Mouse (Mus musculus): Measurements from ENCODE around the gene Cipc. TPM values are rescaled to one million over a fixed set of nuclear protein-coding genes. Genes with fewer than 3 reads are reported as not detected.

Gene Cipc
- polyA plus RNA-seq, 1 experiment from 2014 or later, result 18.7 TPM

DNA sequence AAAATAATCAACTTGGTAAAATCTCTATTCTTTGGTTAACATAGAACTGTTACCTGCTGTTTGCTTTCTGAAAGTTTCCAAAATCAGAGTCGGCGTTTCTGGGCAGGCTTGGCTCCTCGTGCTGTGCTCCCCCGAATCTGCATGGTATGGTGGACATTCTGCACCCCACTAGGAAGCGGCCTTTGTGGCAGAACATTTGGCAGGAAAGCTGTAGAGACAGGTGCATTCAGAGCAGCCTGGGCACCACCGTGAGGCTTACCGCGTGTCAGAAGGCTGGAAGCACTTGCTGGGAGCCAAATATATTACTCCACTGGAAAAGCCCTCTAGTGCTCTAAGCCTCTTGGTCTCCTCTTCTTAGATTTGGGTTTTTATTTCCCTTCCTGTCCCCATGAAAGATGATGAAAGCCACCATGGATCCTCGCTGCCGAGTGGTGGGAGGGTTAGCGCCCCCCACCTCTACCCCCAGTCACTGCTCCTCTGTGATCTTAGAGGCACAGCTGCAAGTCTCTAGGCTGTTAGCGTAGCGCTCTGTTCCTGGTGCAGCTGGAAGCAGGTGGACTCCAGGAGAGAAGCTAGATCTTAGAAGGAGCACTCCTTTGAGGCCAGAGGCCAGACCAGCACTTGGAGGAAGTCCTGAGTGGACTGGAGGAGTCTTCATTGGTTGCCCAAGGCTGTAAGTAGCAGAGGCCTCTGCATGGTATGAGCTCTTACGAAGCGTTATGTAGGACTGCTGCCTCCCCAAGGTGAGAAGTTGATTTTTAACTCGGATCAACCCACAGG is 17.6 kb downstream of the Cipc start:
- no peaks in the 10 kb centered on the region for H3K27me3 ChIP-seq
- no peak for ATAC-seq (replicated peaks; ENCODE audit: insufficient number of reproducible peaks, insufficient read depth, low FRiP score, low read depth)
- H3K9ac ChIP-seq, result no peak overlapping the region
- H3K4me3 ChIP-seq, result no peak overlapping the region
- H3K27ac ChIP-seq, result no peak overlapping the region
- WGBS, result 88% methylated on average over 16 of the region's 16 CpGs
- no peak overlapping the region for H3K4me2 ChIP-seq
- no peaks in the 10 kb centered on the region for H3K9me3 ChIP-seq (replicated peaks)
- peaks cover 15% of the 10 kb centered on the region for H3K4me1 ChIP-seq (replicated peaks)
- peaks cover 51% of the 10 kb centered on the region for H3K36me3 ChIP-seq

DNA sequence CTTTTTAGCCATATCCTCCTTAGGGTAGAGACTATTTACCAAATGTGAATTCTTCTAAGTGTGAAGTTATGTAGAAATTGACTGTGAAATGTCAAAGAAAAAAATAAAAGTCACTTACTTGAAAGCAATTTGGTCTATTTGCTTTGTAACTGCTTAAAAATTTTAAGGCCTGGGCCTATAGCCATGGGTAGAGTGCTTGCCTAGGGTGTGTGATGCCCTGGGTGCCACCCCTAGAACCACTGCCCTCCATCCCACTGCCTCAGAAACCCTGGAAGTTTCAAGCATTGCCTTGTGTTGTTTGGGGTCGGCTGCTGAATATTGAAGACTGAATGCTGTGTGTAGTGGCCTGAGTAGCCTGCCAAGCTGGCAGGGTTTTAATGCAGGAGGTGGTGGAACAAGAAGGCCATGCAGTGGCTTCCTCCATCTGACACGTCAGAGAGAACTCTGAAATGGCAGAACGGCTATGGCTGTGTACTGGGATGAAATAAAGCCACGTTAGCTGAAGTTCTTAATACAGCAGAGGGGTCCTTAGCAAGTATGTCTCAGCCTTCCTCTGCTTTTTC is 18.5 kb downstream of the Cipc start:
- Histone ChIP-seq H3K4me3 (no peak overlapping the region), H3K4me2 (no peak overlapping the region), H3K9me3 (replicated peaks) (no peaks in the 10 kb centered on the region), H3K9ac (no peak overlapping the region), H3K36me3 (peaks cover 43% of the 10 kb centered on the region), H3K27me3 (no peaks in the 10 kb centered on the region), H3K4me1 (replicated peaks) (peaks cover 15% of the 10 kb centered on the region), H3K27ac (no peak overlapping the region)
- ATAC-seq (replicated peaks; ENCODE audit: insufficient number of reproducible peaks, insufficient read depth, low FRiP score, low read depth), result no peak
- 88% methylated on average over 4 of the region's 4 CpGs for WGBS

DNA sequence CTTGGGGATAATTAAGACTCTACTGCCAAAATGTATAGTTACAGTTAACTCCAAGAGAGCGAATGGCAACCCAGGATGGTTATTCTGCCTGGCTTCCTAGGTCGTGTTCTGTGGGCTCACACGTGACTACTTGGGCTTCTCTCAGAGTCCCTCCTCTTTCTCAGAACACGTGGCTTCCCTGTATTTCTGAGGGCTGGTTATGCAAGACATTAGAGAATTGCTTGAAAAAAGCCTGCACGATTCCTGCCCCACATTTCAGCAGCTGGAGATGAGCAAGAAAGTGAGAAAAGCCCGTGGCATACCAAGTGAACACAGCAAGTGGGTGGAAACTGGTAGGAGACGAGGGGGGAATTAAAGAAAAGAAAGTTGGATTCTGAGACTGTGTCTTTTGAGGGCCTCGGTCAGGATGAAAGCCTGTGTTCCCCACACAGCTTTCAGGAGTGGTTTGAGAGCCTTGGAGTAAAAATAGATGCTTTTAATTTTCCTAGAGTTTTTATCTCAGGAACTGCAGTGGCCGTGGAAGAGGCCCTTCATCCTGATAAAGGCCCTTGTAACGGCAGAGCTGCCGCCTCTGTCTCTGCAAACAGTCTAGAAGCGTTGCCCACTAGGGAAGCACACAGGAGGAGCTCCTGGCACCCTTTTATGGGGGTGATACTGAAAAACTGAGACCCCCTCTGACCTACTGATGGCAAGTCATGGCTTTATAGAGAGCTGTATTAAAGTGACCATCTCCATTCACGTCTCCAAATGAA is 21.8 kb downstream of the Cipc start:
- no peak overlapping the region for H3K9ac ChIP-seq
- no peak overlapping the region for H3K4me3 ChIP-seq
- no peak overlapping the region; the same call in 1 of the 2 replicates for H3K4me2 ChIP-seq
- ATAC-seq (replicated peaks; ENCODE audit: insufficient number of reproducible peaks, insufficient read depth, low FRiP score, low read depth), result no peak
- peaks cover 26% of the 10 kb centered on the region for H3K4me1 ChIP-seq (replicated peaks)
- no peaks in the 10 kb centered on the region for H3K9me3 ChIP-seq (replicated peaks)
- H3K27ac ChIP-seq, result peak overlapping the region; percentile 20; the same call in 1 of the 2 replicates
- WGBS, result 28% methylated on average over 13 of the region's 13 CpGs
- H3K27me3 ChIP-seq, result no peaks in the 10 kb centered on the region
- H3K36me3 ChIP-seq, result peaks cover 11% of the 10 kb centered on the region

DNA sequence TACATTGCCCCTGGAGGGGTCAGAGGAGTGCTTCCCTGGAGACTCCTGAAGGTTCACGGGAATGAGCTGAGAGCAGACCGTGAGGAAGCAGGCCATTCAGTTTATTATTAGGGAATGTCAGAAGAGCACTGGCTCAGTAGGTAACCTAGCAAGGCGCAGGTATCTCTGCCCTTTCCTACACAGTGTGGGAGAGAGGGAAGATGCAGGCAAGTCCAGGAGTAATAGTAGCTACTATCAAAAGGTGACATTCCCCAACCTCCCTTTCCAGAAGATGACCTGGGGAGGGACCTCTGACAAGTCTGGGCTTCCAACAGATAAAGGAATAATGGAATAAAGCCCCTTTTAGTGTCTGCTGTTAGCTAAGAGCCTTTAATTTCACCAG is 22.4 kb downstream of the Cipc start:
- Histone ChIP-seq H3K36me3 (peaks cover 9% of the 10 kb centered on the region), H3K4me2 (no peak overlapping the region; the same call in 1 of the 2 replicates), H3K9ac (no peak overlapping the region), H3K9me3 (replicated peaks) (no peaks in the 10 kb centered on the region), H3K4me1 (replicated peaks) (peaks cover 30% of the 10 kb centered on the region), H3K4me3 (no peak overlapping the region), H3K27ac (peak overlapping the region; percentile 20; the same call in 1 of the 2 replicates), H3K27me3 (no peaks in the 10 kb centered on the region)
- no peak for ATAC-seq (replicated peaks; ENCODE audit: insufficient number of reproducible peaks, insufficient read depth, low FRiP score, low read depth)
- WGBS, result 44% methylated on average over 3 of the region's 3 CpGs

DNA sequence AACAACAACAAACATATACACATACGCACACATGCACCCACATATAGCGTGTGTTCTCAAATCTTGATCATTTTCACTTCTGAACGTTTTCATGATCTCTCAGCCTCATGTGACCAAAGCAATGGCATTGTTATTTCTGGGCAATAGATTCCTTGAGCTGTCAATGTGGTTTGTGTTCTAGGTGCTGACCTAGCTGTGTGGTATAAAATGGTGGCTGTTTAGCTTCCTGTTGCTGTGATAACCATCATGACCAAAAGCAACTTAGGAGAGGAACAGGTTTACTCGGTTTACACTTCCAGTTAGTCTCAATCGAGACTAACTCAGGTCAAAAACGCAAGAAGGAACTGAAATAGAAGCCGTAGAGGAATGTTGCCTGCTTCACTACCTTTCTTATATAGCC is 24.2 kb downstream of the Cipc start:
- whole genome bisulfite sequencing, result 86% methylated on average over 7 of the region's 7 CpGs
- Histone ChIP-seq H3K9ac (no peak overlapping the region), H3K27me3 (0 out of 2 replicates have a peak, but pooled peaks cover 1% of the 10 kb centered on the region), H3K36me3 (no peaks in the 10 kb centered on the region), H3K9me3 (replicated peaks) (no peaks in the 10 kb centered on the region), H3K4me1 (replicated peaks) (peaks cover 44% of the 10 kb centered on the region), H3K4me3 (no peak overlapping the region), H3K27ac (no peak overlapping the region), H3K4me2 (no peak overlapping the region)
- ATAC-seq (replicated peaks; ENCODE audit: insufficient number of reproducible peaks, insufficient read depth, low FRiP score, low read depth), result no peak

DNA sequence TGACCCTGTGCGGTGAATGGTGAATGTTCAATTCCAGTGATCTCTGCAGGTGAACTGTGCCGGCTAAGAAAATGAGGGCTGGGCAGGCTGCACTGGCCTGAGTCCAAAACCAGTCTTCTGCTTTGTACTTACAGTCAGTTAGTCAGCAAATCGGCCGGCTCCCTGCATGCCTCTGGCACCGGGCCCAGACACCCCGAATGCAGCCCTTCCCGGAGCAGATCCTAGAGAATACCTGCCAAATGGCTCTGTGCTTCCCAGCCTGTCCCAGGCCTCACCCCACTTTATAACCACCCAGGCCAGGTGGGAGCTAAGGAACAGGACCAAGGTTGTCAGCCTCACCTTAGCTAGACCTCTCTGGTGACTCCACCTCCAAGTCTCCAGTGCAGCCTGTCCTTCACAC is 26.4 kb downstream of the Cipc start:
- peaks cover 7% of the 10 kb centered on the region; the same call in 1 of the 2 replicates for H3K27me3 ChIP-seq
- ATAC-seq (replicated peaks; ENCODE audit: insufficient number of reproducible peaks, insufficient read depth, low FRiP score, low read depth), result peak; percentile 66
- H3K4me3 ChIP-seq, result no peak overlapping the region
- H3K36me3 ChIP-seq, result no peaks in the 10 kb centered on the region
- H3K27ac ChIP-seq, result peak overlapping the region; percentile 46
- H3K9me3 ChIP-seq (replicated peaks), result no peaks in the 10 kb centered on the region
- peak overlapping the region; percentile 3; the same call in 1 of the 2 replicates for H3K4me2 ChIP-seq
- WGBS, result 9% methylated on average over 7 of the region's 7 CpGs
- H3K4me1 ChIP-seq (replicated peaks), result peaks cover 44% of the 10 kb centered on the region
- H3K9ac ChIP-seq, result no peak overlapping the region

DNA sequence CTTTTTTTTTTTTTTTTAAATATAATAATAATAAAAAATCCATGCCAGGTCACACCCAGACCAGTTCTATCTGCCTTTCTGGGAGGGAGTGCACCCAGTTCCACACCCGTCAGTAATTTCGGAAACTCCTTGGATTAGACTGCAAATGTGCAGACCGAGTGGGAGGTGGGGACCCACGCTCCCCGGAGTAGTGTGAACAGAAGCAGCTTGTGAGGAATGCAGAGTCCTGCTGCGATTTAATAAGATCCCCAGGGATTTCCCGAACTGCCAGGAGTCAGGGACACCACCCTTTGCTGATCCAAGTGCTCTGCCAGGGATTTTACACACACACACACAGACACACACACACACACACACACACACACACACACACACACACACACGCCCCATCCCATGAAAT is 26.9 kb downstream of the Cipc start:
- Histone ChIP-seq H3K9me3 (replicated peaks) (no peaks in the 10 kb centered on the region), H3K27me3 (peaks cover 12% of the 10 kb centered on the region), H3K36me3 (no peaks in the 10 kb centered on the region), H3K27ac (peak overlapping the region; percentile 46; the same call in 1 of the 2 replicates), H3K4me1 (replicated peaks) (peaks cover 39% of the 10 kb centered on the region), H3K4me3 (no peak overlapping the region), H3K4me2 (no peak overlapping the region), H3K9ac (no peak overlapping the region)
- ATAC-seq (replicated peaks; ENCODE audit: insufficient number of reproducible peaks, insufficient read depth, low FRiP score, low read depth), result no peak
- 31% methylated on average over 8 of the region's 8 CpGs for WGBS

DNA sequence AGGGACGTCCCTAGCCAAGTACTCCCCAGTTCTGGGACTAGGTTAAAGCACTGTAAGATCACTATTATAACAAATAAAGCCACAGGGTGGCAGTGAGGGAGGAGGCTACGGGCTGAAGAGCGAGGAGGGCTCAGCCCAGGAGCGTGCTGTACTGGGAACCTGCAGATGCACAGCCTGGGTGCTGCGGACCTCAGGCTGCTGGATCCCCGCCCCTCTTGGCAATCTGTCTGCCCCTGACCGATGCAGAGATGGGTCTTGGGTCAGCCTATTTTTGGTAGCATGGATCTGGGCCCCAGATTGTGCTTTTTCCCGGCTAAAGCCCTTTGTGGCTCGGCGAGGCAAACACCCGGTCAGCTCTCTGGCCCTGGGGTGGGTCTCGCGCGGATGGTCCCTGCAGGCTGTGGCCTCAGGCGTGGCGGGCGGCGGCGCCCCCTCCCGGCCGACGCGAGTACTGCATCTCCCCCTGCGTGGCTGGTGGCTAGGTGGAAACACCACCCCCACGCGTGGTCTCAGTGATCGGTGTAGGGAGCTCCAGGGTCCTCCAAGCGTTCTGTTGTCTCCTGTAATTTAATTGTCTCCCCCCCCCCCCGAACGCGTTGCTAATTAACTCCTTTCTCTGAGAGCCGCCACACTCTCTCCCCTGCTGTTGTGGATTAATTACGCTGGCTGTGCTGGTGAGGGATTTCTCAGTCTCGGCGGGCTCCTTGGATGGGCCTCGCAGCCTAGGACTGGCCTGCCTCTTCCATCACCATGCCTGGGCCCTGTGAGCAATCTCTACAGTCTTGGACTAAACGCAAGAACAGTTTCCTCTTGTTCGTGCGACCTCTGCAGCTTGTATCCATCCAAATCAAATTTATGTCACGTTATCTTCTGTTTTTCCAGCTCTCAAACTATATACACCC is 27.8 kb downstream of the Cipc start:
- peak overlapping the region; percentile 41 for H3K9ac ChIP-seq
- peak overlapping the region; percentile 34; the same call in 1 of the 2 replicates for H3K27ac ChIP-seq
- 7% methylated on average over 40 of the region's 40 CpGs for WGBS
- peak overlapping the region; percentile 37 for H3K4me3 ChIP-seq
- H3K4me2 ChIP-seq, result peak overlapping the region; percentile 70
- peaks cover 33% of the 10 kb centered on the region for H3K4me1 ChIP-seq (replicated peaks)
- peaks cover 17% of the 10 kb centered on the region for H3K27me3 ChIP-seq
- H3K36me3 ChIP-seq, result no peaks in the 10 kb centered on the region
- H3K9me3 ChIP-seq (replicated peaks), result no peaks in the 10 kb centered on the region
- ATAC-seq (replicated peaks; ENCODE audit: insufficient number of reproducible peaks, insufficient read depth, low FRiP score, low read depth), result 0 out of 2 replicates have a peak, but pooled peaks have one; percentile 27

DNA sequence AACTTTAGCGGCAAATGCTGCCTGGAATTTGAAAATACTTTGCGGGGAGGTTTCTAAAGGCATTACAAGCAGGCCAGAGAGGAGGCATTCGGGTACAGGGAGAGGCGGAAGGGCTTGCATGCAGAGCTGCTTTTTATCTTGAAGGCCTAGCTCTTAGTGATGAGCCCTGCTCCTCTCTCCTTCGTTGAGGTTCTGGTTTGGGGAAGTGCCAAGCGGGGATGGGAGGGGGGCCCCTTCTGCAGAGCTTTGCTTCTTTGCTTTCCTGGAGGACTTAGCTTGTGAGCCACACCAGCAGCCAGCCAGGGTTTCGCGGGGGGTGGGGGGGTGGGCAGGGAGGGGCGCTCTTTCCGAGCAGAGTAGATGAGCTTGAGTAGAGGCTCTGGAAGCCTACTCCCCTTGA is 28.9 kb downstream of the Cipc start:
- Histone ChIP-seq H3K27ac (no peak overlapping the region), H3K36me3 (no peaks in the 10 kb centered on the region), H3K4me1 (replicated peaks) (peaks cover 33% of the 10 kb centered on the region), H3K4me3 (no peak overlapping the region), H3K9me3 (replicated peaks) (no peaks in the 10 kb centered on the region), H3K4me2 (no peak overlapping the region), H3K9ac (no peak overlapping the region), H3K27me3 (peaks cover 26% of the 10 kb centered on the region)
- no peak for ATAC-seq (replicated peaks; ENCODE audit: insufficient number of reproducible peaks, insufficient read depth, low FRiP score, low read depth)
- 53% methylated on average over 10 of the region's 10 CpGs for WGBS

DNA sequence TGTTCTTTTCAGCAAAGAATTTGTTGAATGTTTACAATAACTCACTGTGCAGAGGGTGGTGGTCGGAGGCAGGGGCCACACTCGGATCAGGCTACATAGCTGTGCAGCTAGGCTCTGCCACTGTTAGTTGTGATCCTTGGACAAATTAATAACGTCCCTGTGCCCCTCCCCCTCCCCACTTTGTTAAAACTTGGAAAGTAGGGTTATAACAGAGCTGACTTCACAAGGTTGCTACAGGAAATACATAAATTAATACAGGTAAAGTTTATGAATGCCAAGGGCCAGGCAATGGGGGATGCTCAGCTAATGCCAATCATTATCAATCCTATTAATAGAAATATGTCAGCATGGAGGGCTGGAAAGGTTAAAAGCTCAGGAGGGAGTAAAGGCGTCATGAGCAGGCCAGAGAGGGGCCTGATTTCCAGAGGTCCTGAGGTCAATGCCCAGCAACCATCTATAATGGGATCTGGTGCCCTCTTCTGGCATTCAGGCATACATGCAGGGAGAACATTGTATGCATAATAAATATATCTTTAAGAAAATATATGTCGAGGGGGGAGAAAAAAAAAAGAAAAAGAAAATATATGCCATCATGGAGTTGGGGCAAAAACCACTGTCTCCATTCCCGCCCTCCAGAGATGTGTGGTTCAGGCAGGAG is 29.8 kb downstream of the Cipc start:
- H3K4me3 ChIP-seq, result no peak overlapping the region
- H3K4me1 ChIP-seq (replicated peaks), result peaks cover 33% of the 10 kb centered on the region
- H3K27ac ChIP-seq, result no peak overlapping the region
- 59% methylated on average over 6 of the region's 6 CpGs for WGBS
- H3K9ac ChIP-seq, result no peak overlapping the region
- H3K9me3 ChIP-seq (replicated peaks), result no peaks in the 10 kb centered on the region
- peaks cover 34% of the 10 kb centered on the region for H3K27me3 ChIP-seq
- no peak overlapping the region for H3K4me2 ChIP-seq
- no peaks in the 10 kb centered on the region for H3K36me3 ChIP-seq
- ATAC-seq (replicated peaks; ENCODE audit: insufficient number of reproducible peaks, insufficient read depth, low FRiP score, low read depth), result no peak

All from heart, embryonic 15.5 days (tissue).